Mouse (Mus musculus) CH12.LX (cell line): Measurements from ENCODE around the gene Plekha6. TPM values are rescaled to one million over a fixed set of nuclear protein-coding genes. Genes with fewer than 3 reads are reported as not detected.

Source experiments
- DNase-seq: peaks from one replicate; pipeline ENCODE4 v3.0.0-alpha.2; 2013; ENCODE audit errors: extremely low read depth
- H3K27ac ChIP-seq: 2 replicates; pipeline ENCODE4 v1.5.1; 2012; ENCODE audit warnings: low read depth, mild to moderate bottlenecking, control low read depth, moderate library complexity; ENCODE audit not compliant: insufficient read depth
- H3K27me3 ChIP-seq: replicated peaks from 2 replicates; pipeline ENCODE3; 2012; ENCODE audit warnings: inconsistent platforms
- H3K36me3 ChIP-seq, 2 experiments: replicated peaks in 1 of 2; 2 replicates each; pipeline versions ENCODE3 to v1.6.1; 2012; ENCODE audit warnings: inconsistent platforms in 1 of 2, low read length in 1 of 2, mild to moderate bottlenecking in 1 of 2, mixed read lengths in 1 of 2, moderate library complexity in 1 of 2; ENCODE audit not compliant: control insufficient read depth in 1 of 2, insufficient read depth in 1 of 2
- H3K4me1 ChIP-seq, 2 experiments: 2 replicates each; pipeline ENCODE4 v1.6.1; 2012; ENCODE audit warnings: inconsistent platforms in 1 of 2, moderate library complexity in 1 of 2; ENCODE audit not compliant: insufficient read depth in 2 of 2, control insufficient read depth in 1 of 2
- H3K4me2 ChIP-seq: 2 replicates; pipeline ENCODE4 v1.6.1; 2012; ENCODE audit warnings: low read depth, mild to moderate bottlenecking, control low read depth; ENCODE audit not compliant: poor library complexity, insufficient read depth, severe bottlenecking
- H3K4me3 ChIP-seq, 3 experiments: fragments of 150-350 bp in 1 of 3; sonication (generic) in 1 of 3; replicated peaks in 1 of 3; 2 replicates each; pipeline versions ENCODE3 to v1.5.1; 2011 to 2012; ENCODE audit warnings: low read depth in 2 of 3, low read length in 2 of 3, mild to moderate bottlenecking in 2 of 3, moderate library complexity in 2 of 3, control low read depth in 1 of 3, improper control_type of control experiment in 1 of 3, inconsistent platforms in 1 of 3, mixed read lengths in 1 of 3; ENCODE audit not compliant: poor library complexity in 1 of 3
- H3K79me2 ChIP-seq: replicated peaks from 2 replicates; pipeline ENCODE4 v1.6.1; 2012; ENCODE audit warnings: mild to moderate bottlenecking, moderate library complexity; ENCODE audit not compliant: control insufficient read depth, poor library complexity, insufficient read depth, severe bottlenecking; ENCODE audit errors: extremely low read depth
- H3K9ac ChIP-seq: 2 replicates; pipeline ENCODE4 v1.6.1; 2012; ENCODE audit warnings: low read depth, mild to moderate bottlenecking, control low read depth, moderate library complexity; ENCODE audit not compliant: insufficient read depth
- H3K9me3 ChIP-seq: replicated peaks from 2 replicates; pipeline ENCODE3; 2012; ENCODE audit warnings: low read length, inconsistent platforms, mixed read lengths
- BHLHE40 ChIP-seq: IDR thresholded peaks from 2 replicates; pipeline ENCODE4 v1.6.1; 2011; ENCODE audit warnings: mild to moderate bottlenecking, low read depth, low read length, improper control_type of control experiment
- CHD1 ChIP-seq: IDR thresholded peaks from 2 replicates; pipeline ENCODE4 v1.6.1; 2012; ENCODE audit warnings: low read depth, low read length, improper control_type of control experiment, inconsistent platforms
- CHD2 ChIP-seq: IDR thresholded peaks from 2 replicates; pipeline ENCODE4 v1.6.1; 2011; ENCODE audit warnings: low read length, improper control_type of control experiment
- E2F4 ChIP-seq: IDR thresholded peaks from 2 replicates; pipeline ENCODE4 v1.6.1; 2011; ENCODE audit warnings: low read depth, low read length, improper control_type of control experiment; ENCODE audit not compliant: insufficient replicate concordance
- ELF1 ChIP-seq: IDR thresholded peaks from 2 replicates; pipeline ENCODE4 v1.6.1; 2014; ENCODE audit warnings: low read depth, mild to moderate bottlenecking, inconsistent platforms, low read length, improper control_type of control experiment
- EP300 ChIP-seq: IDR thresholded peaks from 2 replicates; pipeline ENCODE4 v1.6.1; 2011; ENCODE audit warnings: low read length, improper control_type of control experiment
- ETS1 ChIP-seq: conservative IDR thresholded peaks from 2 replicates; pipeline ENCODE4 v1.6.1; 2012; ENCODE audit warnings: low read depth, mild to moderate bottlenecking, inconsistent platforms, low read length, improper control_type of control experiment, moderate library complexity
- GABPA ChIP-seq: IDR thresholded peaks from 2 replicates; pipeline ENCODE4 v1.6.1; 2012; ENCODE audit warnings: low read depth, low read length, improper control_type of control experiment, inconsistent platforms; ENCODE audit not compliant: insufficient replicate concordance
- JUN ChIP-seq: IDR thresholded peaks from 2 replicates; pipeline ENCODE4 v1.6.1; 2011; ENCODE audit warnings: low read depth, mild to moderate bottlenecking, low read length, improper control_type of control experiment, moderate library complexity; ENCODE audit not compliant: insufficient read depth
- JUND ChIP-seq: conservative IDR thresholded peaks from 2 replicates; pipeline ENCODE4 v1.6.1; 2011; ENCODE audit warnings: low read depth, low read length, improper control_type of control experiment
- KAT2A ChIP-seq: IDR thresholded peaks from 2 replicates; pipeline ENCODE4 v1.6.1; 2012; ENCODE audit warnings: low read length, improper control_type of control experiment, inconsistent platforms; ENCODE audit not compliant: insufficient replicate concordance
- MAFK ChIP-seq: IDR thresholded peaks from 2 replicates; pipeline ENCODE4 v1.6.1; 2011; ENCODE audit warnings: low read length, improper control_type of control experiment; ENCODE audit not compliant: insufficient replicate concordance
- MAX ChIP-seq: IDR thresholded peaks from 2 replicates; pipeline ENCODE4 v1.6.1; 2011; ENCODE audit warnings: low read length, improper control_type of control experiment
- MAZ ChIP-seq: IDR thresholded peaks from 2 replicates; pipeline ENCODE4 v1.6.1; 2012; ENCODE audit warnings: low read depth, mild to moderate bottlenecking, inconsistent platforms, low read length, improper control_type of control experiment, moderate library complexity
- MEF2A ChIP-seq: IDR thresholded peaks from 2 replicates; pipeline ENCODE4 v1.6.1; 2014; ENCODE audit warnings: low read depth, mild to moderate bottlenecking, inconsistent platforms, low read length, improper control_type of control experiment, borderline replicate concordance
- MXI1 ChIP-seq: IDR thresholded peaks from 2 replicates; pipeline ENCODE4 v1.6.1; 2011; ENCODE audit warnings: mild to moderate bottlenecking, low read depth, low read length, improper control_type of control experiment
- MYC ChIP-seq: IDR thresholded peaks from 2 replicates; pipeline ENCODE4 v1.6.1; 2011; ENCODE audit warnings: low read depth, mild to moderate bottlenecking, improper control_type of control experiment, low read length
- NRF1 ChIP-seq: IDR thresholded peaks from 2 replicates; pipeline ENCODE4 v1.6.1; 2014; ENCODE audit warnings: low read depth, mild to moderate bottlenecking, inconsistent platforms, low read length, improper control_type of control experiment, moderate library complexity
- POLR2A ChIP-seq: IDR thresholded peaks from 2 replicates; pipeline ENCODE4 v1.6.1; 2011; ENCODE audit warnings: low read depth, mild to moderate bottlenecking, improper control_type of control experiment, low read length
- POLR2AphosphoS2 ChIP-seq: IDR thresholded peaks from 2 replicates; pipeline ENCODE4 v1.6.1; 2011; ENCODE audit warnings: low read depth, low read length, improper control_type of control experiment
- RCOR1 ChIP-seq: conservative IDR thresholded peaks from 2 replicates; pipeline ENCODE4 v1.6.1; 2012; ENCODE audit warnings: low read depth, mild to moderate bottlenecking, inconsistent platforms, low read length, improper control_type of control experiment
- SIN3A ChIP-seq: IDR thresholded peaks from 2 replicates; pipeline ENCODE4 v1.6.1; 2012; ENCODE audit warnings: low read length, improper control_type of control experiment, inconsistent platforms
- SMC3 ChIP-seq: IDR thresholded peaks from 2 replicates; pipeline ENCODE4 v1.6.1; 2011; ENCODE audit warnings: low read depth, low read length, improper control_type of control experiment
- TBP ChIP-seq: conservative IDR thresholded peaks from 2 replicates; pipeline ENCODE4 v1.6.1; 2011; ENCODE audit warnings: low read depth, low read length, improper control_type of control experiment
- TCF12 ChIP-seq: IDR thresholded peaks from 2 replicates; pipeline ENCODE4 v1.6.1; 2014; ENCODE audit warnings: low read depth, mild to moderate bottlenecking, inconsistent platforms, low read length, improper control_type of control experiment
- USF1 ChIP-seq: IDR thresholded peaks from 2 replicates; pipeline ENCODE4 v1.6.1; 2014; ENCODE audit warnings: low read depth, mild to moderate bottlenecking, inconsistent platforms, low read length, improper control_type of control experiment
- USF2 ChIP-seq: conservative IDR thresholded peaks from 2 replicates; pipeline ENCODE4 v1.6.1; 2011; ENCODE audit warnings: low read depth, low read length, improper control_type of control experiment
- ZC3H11A ChIP-seq: IDR thresholded peaks from 2 replicates; pipeline ENCODE4 v1.6.1; 2012; ENCODE audit warnings: low read depth, mild to moderate bottlenecking, inconsistent platforms, low read length, improper control_type of control experiment
- ZMIZ1 ChIP-seq: IDR thresholded peaks from 2 replicates; pipeline ENCODE4 v1.6.1; 2012; ENCODE audit warnings: low read depth, mild to moderate bottlenecking, inconsistent platforms, low read length, improper control_type of control experiment
- ZNF384 ChIP-seq: IDR thresholded peaks from 2 replicates; pipeline ENCODE4 v1.6.1; 2012; ENCODE audit warnings: low read depth, low read length, improper control_type of control experiment, inconsistent platforms
- dilution Hi-C: fragments of 300-500 bp; cut with MboI; formaldehyde crosslinking; loops from 2 replicates; pipeline ENCODE4 v1.14.3; 2020; ENCODE audit warnings: low sequenced_read_pairs; ENCODE audit not compliant: extremely low pct_unique_long_range_greater_than_20kb, extremely low pct_ligation_motif_present
- in situ Hi-C: fragments of 300-500 bp; cut with MboI; formaldehyde crosslinking; loops from 3 replicates; pipeline ENCODE4 v1.14.3; 2019; ENCODE audit warnings: low sequenced_read_pairs, low pct_ligation_motif_present, low pct_unique_long_range_greater_than_20kb, mixed read lengths
- polyA plus RNA-seq: library from polyadenylated mRNA; unstranded; fragments of >175 nt; gene quantifications from 2 replicates; pipeline ENCODE4 v1.2.1, GENCODE M21; 2012; ENCODE audit warnings: low read depth; ENCODE audit not compliant: insufficient read length
- total RNA-seq, 2 experiments: library from RNA; depleted of rRNA; stranded (reverse); fragments of 300-350 nt in 1 of 2; fragments of >200 nt in 1 of 2; gene quantifications; 2 replicates each; pipeline ENCODE4 v1.2.3; 2012 to 2014

The Plekha6 gene
- total and polyA plus RNA-seq, 3 experiments: 0.07 TPM; not detected in 2

DNA sequence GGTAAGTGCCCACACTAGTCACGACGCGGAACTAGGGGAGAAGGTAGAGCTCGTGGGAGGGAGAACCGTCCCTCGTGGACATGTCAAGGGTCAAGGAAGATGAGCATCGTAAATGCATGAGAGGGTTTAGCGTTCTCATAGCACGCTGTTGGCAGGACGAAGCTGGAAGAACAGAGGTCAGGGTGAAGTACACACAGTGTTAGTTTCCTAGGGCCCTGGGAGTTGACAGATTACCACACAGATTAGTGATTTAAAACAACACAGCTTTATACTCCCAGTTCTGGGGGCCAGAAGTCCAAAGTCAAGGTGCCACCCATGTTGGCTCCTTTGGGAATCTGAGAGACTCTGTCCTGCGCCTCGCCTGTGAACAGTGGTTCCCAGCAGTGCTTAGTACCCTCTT, 123.9 kb downstream of the Plekha6 start:
- no peak for DNase-seq
- H3K4me3 ChIP-seq: no peak overlapping the region
- H3K27ac ChIP-seq: no peak overlapping the region
- no peaks in the 10 kb centered on the region for H3K9me3 ChIP-seq
- peaks cover 87% of the 10 kb centered on the region for H3K27me3 ChIP-seq
- no peak overlapping the region for H3K9ac ChIP-seq
- no peaks in the 10 kb centered on the region for H3K36me3 ChIP-seq
- in situ Hi-C loops (no loop called here), dilution Hi-C loops (no loop called here)
- no peaks in the 10 kb centered on the region for H3K79me2 ChIP-seq
- no peaks in the 10 kb centered on the region for H3K4me1 ChIP-seq
- TF ChIP-seq ZC3H11A: no peak
- no peak for TF ChIP-seq MAFK
- TF ChIP-seq RCOR1: no peak
- TF ChIP-seq KAT2A: no peak
- TF ChIP-seq CHD1: no peak
- TF ChIP-seq JUND: no peak
- TF ChIP-seq ELF1: no peak
- TF ChIP-seq ETS1: no peak
- no peak for TF ChIP-seq CHD2
- TF ChIP-seq USF1: no peak
- no peak for TF ChIP-seq TBP
- no peak for TF ChIP-seq USF2
- TF ChIP-seq SIN3A: no peak
- no peak for TF ChIP-seq MYC
- no peak for TF ChIP-seq GABPA
- TF ChIP-seq ZNF384: no peak
- no peak for TF ChIP-seq POLR2A
- H3K4me2 ChIP-seq: no peak overlapping the region

DNA sequence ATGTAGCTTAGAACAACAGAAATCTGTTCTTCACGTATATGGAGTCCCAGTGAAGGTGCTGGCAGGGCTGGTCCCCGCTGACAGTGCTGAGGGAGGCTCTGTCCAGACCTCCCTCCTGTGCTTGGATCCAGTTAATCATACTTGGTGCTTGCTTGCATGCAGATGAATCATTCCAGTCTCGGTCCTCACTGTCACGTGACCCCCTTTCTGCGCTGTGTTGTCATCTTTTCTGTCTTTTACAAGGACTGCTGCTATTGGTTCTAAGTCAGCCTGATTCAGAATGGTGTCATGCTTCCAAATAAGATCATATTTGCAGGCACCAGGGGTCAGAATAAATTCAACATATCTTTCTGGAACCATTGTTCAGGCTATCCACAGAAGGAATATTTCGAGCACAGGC, 127.9 kb downstream of the Plekha6 start:
- dilution Hi-C loops: no loop called here
- H3K36me3 ChIP-seq: no peaks in the 10 kb centered on the region
- no peaks in the 10 kb centered on the region for H3K79me2 ChIP-seq
- DNase-seq: no peak
- H3K4me2 ChIP-seq: no peak overlapping the region
- H3K27ac ChIP-seq: no peak overlapping the region
- peaks cover 88% of the 10 kb centered on the region for H3K27me3 ChIP-seq
- H3K4me1 ChIP-seq: peaks cover 0 to 6% of the 10 kb centered on the region in 2 experiments; a peak in 2 of 4 replicates
- H3K9ac ChIP-seq: no peak overlapping the region
- in situ Hi-C loops: no loop called here
- TF ChIP-seq JUN (no peak), SMC3 (no peak), TCF12 (no peak), MAZ (no peak), USF2 (peak; percentile 23), ZMIZ1 (no peak), MEF2A (no peak), E2F4 (no peak), RCOR1 (no peak), TBP (no peak), ZNF384 (no peak), USF1 (peak; percentile 30), BHLHE40 (0 out of 2 replicates have a peak, but pooled peaks have one; percentile 26), POLR2AphosphoS2 (no peak), EP300 (no peak), ZC3H11A (no peak), MXI1 (no peak), MAX (no peak), NRF1 (no peak), POLR2A (no peak), GABPA (no peak), CHD2 (no peak)
- H3K4me3 ChIP-seq: no peak overlapping the region
- no peaks in the 10 kb centered on the region for H3K9me3 ChIP-seq
